11 mouse cellular contexts compared by ENCODE assay signal in genomic region chr12:76750866-76751459, GRCm38 (mm10). TPM values are rescaled to one million over a fixed set of nuclear protein-coding genes. Genes with fewer than 3 reads are reported as not detected.
"Had no signal": no experiment of that assay in that cellular context is flagged by ENCODE, and none has a peak within 500 bp of the region (broad histone marks: within the 10 kb centered on the region; RNA-seq: fewer than 3 reads in every experiment).

No protein-coding gene starts in this region.

- H3K9ac ChIP-seq: limb, embryonic 12.5 days; liver, embryonic 14.5 days; midbrain, embryonic 15.5 days; neural tube, embryonic 12.5 days had no signal

- H3K36me3 ChIP-seq: limb, embryonic 12.5 days; midbrain, embryonic 10.5 days; midbrain, embryonic 15.5 days; neural tube, embryonic 12.5 days had no signal

- H3K9me3 ChIP-seq: midbrain, embryonic 10.5 days; midbrain, embryonic 15.5 days; neural tube, embryonic 12.5 days had no signal

- H3K27ac ChIP-seq: limb, embryonic 12.5 days; liver, embryonic 14.5 days; midbrain, embryonic 10.5 days; midbrain, embryonic 15.5 days; neural tube, embryonic 12.5 days; stomach, postnatal 0 days had no signal

- ATAC-seq: midbrain, embryonic 15.5 days had no signal

- H3K27me3 ChIP-seq: limb, embryonic 12.5 days; midbrain, embryonic 15.5 days; neural tube, embryonic 12.5 days had no signal

- DNase-seq: kidney, postnatal 25 days; liver; lung, adult 18-20 months; lung, postnatal 4 days; thymus, postnatal 4 days had no signal

- H3K4me1 ChIP-seq: limb, embryonic 12.5 days; midbrain, embryonic 10.5 days; midbrain, embryonic 15.5 days; neural tube, embryonic 12.5 days had no signal

- H3K4me3 ChIP-seq: limb, embryonic 12.5 days; midbrain, embryonic 10.5 days; midbrain, embryonic 15.5 days; neural tube, embryonic 12.5 days had no signal

- H3K4me2 ChIP-seq: limb, embryonic 12.5 days; midbrain, embryonic 15.5 days; neural tube, embryonic 12.5 days had no signal

RNA-seq across cellular contexts. Expression of gene Gpx2, which starts 44.4 kb away (rescaled TPM):
- polyA plus RNA-seq: midbrain, embryonic 10.5 days; midbrain, embryonic 15.5 days; neural tube, embryonic 12.5 days had no signal
